Mouse (Mus musculus): ENCODE data around the gene AL732309.1. TPM values are rescaled to one million over a fixed set of nuclear protein-coding genes. Genes with fewer than 3 reads are reported as not detected.
A peak's percentile ranks its signal among the peaks of the same experiment; 100 is the strongest.

The AL732309.1 gene
- total and polyA plus RNA-seq, 3 experiments, result 0.68 to 4.7 (median 1.8) TPM

DNA sequence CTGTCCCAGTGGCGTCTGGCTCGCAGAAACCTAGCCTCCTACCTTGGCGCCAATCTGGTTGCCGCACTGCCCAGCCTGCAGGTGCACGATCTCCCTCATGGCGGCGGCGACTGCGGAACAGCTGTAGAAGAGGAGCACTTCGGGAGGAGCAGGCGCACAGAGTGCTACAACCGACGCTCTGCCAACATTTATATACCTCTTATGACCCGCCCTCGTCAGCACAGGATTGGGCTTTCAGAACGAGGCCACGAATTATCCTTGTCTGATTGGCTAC lies 22.2 kb downstream of the AL732309.1 start, which contains the start of gene Tubb4b:
Gene Tubb4b (minus strand): TSS at position 211 of the 274 bp plus-strand sequence.
- peaks cover 3% of the 10 kb centered on the region; the same call in 1 of the 2 replicates for H3K36me3 ChIP-seq (ENCODE audit: control insufficient read depth, insufficient read depth, low read length)
- intact Hi-C loops (cut with DNase I), result loop anchor here (1.0 kb wide), 1 partner anchor 13 kb away; the partner anchor contains the start of gene Nelfb
- H3K9ac ChIP-seq (ENCODE audit: low read depth, low read length), result peak within 1 kb of the TSS; percentile 90
- peaks cover 5% of the 10 kb centered on the region for H3K4me1 ChIP-seq (ENCODE audit: control insufficient read depth, insufficient read depth, low read length)
- H3K27ac ChIP-seq, result peak within 1 kb of the TSS; percentile 98
- H3K79me2 ChIP-seq (replicated peaks; ENCODE audit: control insufficient read depth, insufficient read depth, low read length), result no peaks in the 10 kb centered on the region
- TF ChIP-seq CTCF (IDR thresholded peaks at IDR 0.05) (peak; percentile 37), EP300 (IDR thresholded peaks at IDR 0.05; ENCODE audit: insufficient read depth, low read depth, low read length) (peak; percentile 79; the same call in 1 of the 2 replicates), POLR2A (IDR thresholded peaks at IDR 0.05; ENCODE audit: insufficient read depth, low read depth, low read length) (peak; percentile 100)
- no peak for DNase-seq
- no peaks in the 10 kb centered on the region for H3K27me3 ChIP-seq (ENCODE audit: control insufficient read depth, insufficient read depth, low read length)
- H3K4me3 ChIP-seq, result peak within 1 kb of the TSS; percentile 85
- WGBS, result under 1% methylated on average over 17 of the region's 17 CpGs

DNA sequence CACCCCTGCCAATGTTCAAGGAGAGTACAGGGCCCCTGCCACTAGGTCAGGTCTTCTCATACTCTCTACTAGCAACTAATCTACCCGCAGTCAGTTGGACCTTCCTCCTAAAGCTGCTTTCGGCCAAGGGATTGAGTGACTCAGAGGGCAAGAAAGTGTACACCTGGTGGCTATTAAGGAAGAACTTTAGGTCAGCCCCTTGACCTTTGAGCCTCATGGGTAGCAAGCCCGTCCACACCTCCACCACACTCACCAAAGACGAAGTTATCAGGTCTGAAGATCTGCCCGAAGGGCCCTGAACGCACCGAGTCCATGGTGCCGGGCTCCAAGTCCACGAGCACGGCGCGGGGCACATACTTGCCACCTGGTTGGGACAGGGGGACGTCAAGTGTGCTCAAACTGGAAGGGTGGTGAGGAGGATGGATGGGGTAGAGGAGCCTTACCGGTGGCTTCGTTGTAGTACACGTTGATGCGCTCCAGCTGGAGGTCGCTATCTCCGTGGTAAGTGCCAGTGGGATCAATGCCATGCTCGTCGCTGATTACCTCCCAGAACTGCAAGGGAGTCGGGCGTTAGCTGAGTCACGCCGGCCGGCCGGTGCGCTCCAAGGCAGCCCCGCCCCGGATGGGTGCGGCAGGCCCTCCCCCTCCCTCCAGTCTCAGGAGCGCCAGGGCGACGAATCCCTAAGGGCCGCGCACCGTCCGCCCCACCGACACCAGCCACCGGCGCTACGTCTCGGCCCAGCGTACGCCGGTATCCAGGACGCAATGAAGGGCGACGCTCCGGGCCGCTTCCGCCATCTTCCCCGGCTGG lies 22.8 kb downstream of the AL732309.1 start:
- Histone ChIP-seq H3K4me3 (peak overlapping the region; percentile 85), H3K36me3 (ENCODE audit: control insufficient read depth, insufficient read depth, low read length) (peaks cover 3% of the 10 kb centered on the region; the same call in 1 of the 2 replicates), H3K27ac (peak overlapping the region; percentile 98), H3K4me1 (ENCODE audit: control insufficient read depth, insufficient read depth, low read length) (peaks cover 4% of the 10 kb centered on the region), H3K27me3 (ENCODE audit: control insufficient read depth, insufficient read depth, low read length) (no peaks in the 10 kb centered on the region), H3K9ac (ENCODE audit: low read depth, low read length) (peak overlapping the region; percentile 90), H3K79me2 (replicated peaks; ENCODE audit: control insufficient read depth, insufficient read depth, low read length) (no peaks in the 10 kb centered on the region)
- DNase-seq, result peak; percentile 85 to 91
- TF ChIP-seq POLR2A (IDR thresholded peaks at IDR 0.05; ENCODE audit: insufficient read depth, low read depth, low read length), result no peak
- intact Hi-C loops (cut with DNase I), result loop anchor here (1.0 kb wide), 1 partner anchor 13 kb away; the partner anchor contains the start of gene Nelfb
- under 1% methylated on average over 53 of the region's 53 CpGs for WGBS

- DNase-seq, result no peak
- H3K79me2 ChIP-seq (replicated peaks; ENCODE audit: control insufficient read depth, insufficient read depth, low read length), result no peaks in the 10 kb centered on the region
- H3K4me3 ChIP-seq, result no peak overlapping the region
- WGBS, result 65% methylated on average over 5 of the region's 5 CpGs
- intact Hi-C loops (cut with DNase I), result no loop called here
- no peaks in the 10 kb centered on the region for H3K27me3 ChIP-seq (ENCODE audit: control insufficient read depth, insufficient read depth, low read length)
- TF ChIP-seq POLR2A (IDR thresholded peaks at IDR 0.05; ENCODE audit: insufficient read depth, low read depth, low read length), result peak; percentile 37; the same call in 1 of the 2 replicates
- TF ChIP-seq EP300 (IDR thresholded peaks at IDR 0.05; ENCODE audit: insufficient read depth, low read depth, low read length), result no peak
- 0 out of 2 replicates have a peak, but pooled peaks cover 1% of the 10 kb centered on the region for H3K4me1 ChIP-seq (ENCODE audit: control insufficient read depth, insufficient read depth, low read length)
- peaks cover 3% of the 10 kb centered on the region; the same call in 1 of the 2 replicates for H3K36me3 ChIP-seq (ENCODE audit: control insufficient read depth, insufficient read depth, low read length)
- H3K9ac ChIP-seq (ENCODE audit: low read depth, low read length), result no peak overlapping the region
- no peak overlapping the region for H3K27ac ChIP-seq
These were observed 25.3 kb downstream of the AL732309.1 start for GRCm38 (mm10) chr2:25221331-25221772.

DNA sequence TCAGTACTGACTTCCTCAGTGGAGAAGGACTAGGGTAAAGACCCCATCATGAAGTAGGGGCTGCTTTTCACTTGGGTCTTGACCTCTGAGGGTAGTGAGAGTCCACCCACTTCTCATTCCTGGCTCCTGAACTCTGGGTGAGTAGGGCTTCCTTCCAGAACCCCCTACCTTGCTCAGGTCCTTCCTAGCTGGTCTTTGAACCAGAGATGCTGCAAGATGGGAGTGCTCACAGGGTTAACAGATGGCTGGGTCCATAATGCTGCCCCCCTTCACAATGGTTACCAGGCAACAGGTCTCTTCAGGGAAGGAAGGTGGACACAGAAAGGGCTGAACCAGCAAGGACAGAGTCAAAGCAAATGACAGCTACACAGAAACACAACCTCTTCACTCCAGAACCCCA lies 28.2 kb downstream of the AL732309.1 start, which contains the start of gene Fam166a:
Gene Fam166a (plus strand): TSS at position 301 of the 400 bp plus-strand sequence.
- intact Hi-C loops (cut with DNase I), result no loop called here
- H3K36me3 ChIP-seq (ENCODE audit: control insufficient read depth, insufficient read depth, low read length), result peaks cover 3% of the 10 kb centered on the region; the same call in 1 of the 2 replicates
- TF ChIP-seq CTCF (IDR thresholded peaks at IDR 0.05) (no peak), EP300 (IDR thresholded peaks at IDR 0.05; ENCODE audit: insufficient read depth, low read depth, low read length) (no peak), POLR2A (IDR thresholded peaks at IDR 0.05; ENCODE audit: insufficient read depth, low read depth, low read length) (no peak)

GRCm38 (mm10) chr2:25217666-25218065 lies 29.0 kb downstream of the AL732309.1 start:
- H3K36me3 ChIP-seq (ENCODE audit: control insufficient read depth, insufficient read depth, low read length), result no peaks in the 10 kb centered on the region
- no peaks in the 10 kb centered on the region for H3K27me3 ChIP-seq (ENCODE audit: control insufficient read depth, insufficient read depth, low read length)
- WGBS, result 56% methylated on average over 2 of the region's 2 CpGs
- intact Hi-C loops (cut with DNase I), result no loop called here
- H3K4me3 ChIP-seq, result no peak overlapping the region
- H3K4me1 ChIP-seq (ENCODE audit: control insufficient read depth, insufficient read depth, low read length), result no peaks in the 10 kb centered on the region
- no peaks in the 10 kb centered on the region for H3K79me2 ChIP-seq (replicated peaks; ENCODE audit: control insufficient read depth, insufficient read depth, low read length)
- no peak overlapping the region for H3K9ac ChIP-seq (ENCODE audit: low read depth, low read length)
- H3K27ac ChIP-seq, result no peak overlapping the region
- DNase-seq, result no peak
- TF ChIP-seq EP300 (IDR thresholded peaks at IDR 0.05; ENCODE audit: insufficient read depth, low read depth, low read length), result no peak
- no peak for TF ChIP-seq POLR2A (IDR thresholded peaks at IDR 0.05; ENCODE audit: insufficient read depth, low read depth, low read length)
- no peak for TF ChIP-seq CTCF (IDR thresholded peaks at IDR 0.05)

More for the DNA sequence above, 28.2 kb downstream of the AL732309.1 start, which contains the start of gene Fam166a:
- Histone ChIP-seq H3K27me3 (ENCODE audit: control insufficient read depth, insufficient read depth, low read length) (no peaks in the 10 kb centered on the region), H3K4me1 (ENCODE audit: control insufficient read depth, insufficient read depth, low read length) (0 out of 2 replicates have a peak, but pooled peaks cover 1% of the 10 kb centered on the region), H3K9ac (ENCODE audit: low read depth, low read length) (no peak within 1 kb of the TSS), H3K79me2 (replicated peaks; ENCODE audit: control insufficient read depth, insufficient read depth, low read length) (no peaks in the 10 kb centered on the region), H3K4me3 (no peak within 1 kb of the TSS), H3K27ac (no peak within 1 kb of the TSS)
- DNase-seq, result no peak

DNA sequence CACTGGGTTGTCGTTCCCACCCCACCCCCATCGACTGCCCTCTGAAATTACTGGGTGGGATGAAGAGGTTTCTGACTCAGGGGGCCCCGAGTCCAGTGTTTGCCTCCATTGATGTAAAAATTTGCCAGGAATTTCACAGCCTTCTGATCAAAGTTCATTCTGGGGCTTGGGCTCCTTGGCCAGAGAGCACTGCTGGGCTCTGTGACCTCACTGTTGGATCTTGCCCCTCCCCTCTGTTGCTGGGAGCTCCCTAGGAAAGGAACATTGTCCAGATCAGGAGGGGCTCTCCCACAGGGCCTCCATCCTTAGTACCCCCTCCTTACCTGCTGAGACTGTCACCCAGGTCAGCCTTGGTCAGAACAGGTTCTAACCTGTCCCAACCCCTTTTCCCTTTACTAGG lies 32.2 kb downstream of the AL732309.1 start, which contains the start of gene Stpg3:
Gene Stpg3 (minus strand): TSS at position 194 of the 400 bp plus-strand sequence.
- H3K79me2 ChIP-seq (replicated peaks; ENCODE audit: control insufficient read depth, insufficient read depth, low read length), result peaks cover 2% of the 10 kb centered on the region
- H3K36me3 ChIP-seq (ENCODE audit: control insufficient read depth, insufficient read depth, low read length), result no peaks in the 10 kb centered on the region
- no peak within 1 kb of the TSS for H3K9ac ChIP-seq (ENCODE audit: low read depth, low read length)
- no peak within 1 kb of the TSS for H3K4me3 ChIP-seq
- H3K4me1 ChIP-seq (ENCODE audit: control insufficient read depth, insufficient read depth, low read length), result peaks cover 4% of the 10 kb centered on the region; the same call in 1 of the 2 replicates
- WGBS, result 70% methylated on average over 3 of the region's 3 CpGs
- no peak for TF ChIP-seq POLR2A (IDR thresholded peaks at IDR 0.05; ENCODE audit: insufficient read depth, low read depth, low read length)
- TF ChIP-seq CTCF (IDR thresholded peaks at IDR 0.05), result no peak
- TF ChIP-seq EP300 (IDR thresholded peaks at IDR 0.05; ENCODE audit: insufficient read depth, low read depth, low read length), result no peak
- no peaks in the 10 kb centered on the region for H3K27me3 ChIP-seq (ENCODE audit: control insufficient read depth, insufficient read depth, low read length)
- no peak for DNase-seq
- intact Hi-C loops (cut with DNase I), result no loop called here
- H3K27ac ChIP-seq, result no peak within 1 kb of the TSS

Measured in heart, adult 2 months (tissue).